Mouse (Mus musculus) CH12.LX (cell line): ENCODE measurements around the gene Irf2bp2. TPM values are rescaled to one million over a fixed set of nuclear protein-coding genes. Genes with fewer than 3 reads are reported as not detected.

Source experiments
- DNase-seq: peaks from one replicate; pipeline ENCODE4 v3.0.0-alpha.2; 2013; ENCODE audit errors: extremely low read depth
- H3K27ac ChIP-seq: 2 replicates; pipeline ENCODE4 v1.5.1; 2012; ENCODE audit warnings: low read depth, mild to moderate bottlenecking, control low read depth, moderate library complexity; ENCODE audit not compliant: insufficient read depth
- H3K27me3 ChIP-seq: replicated peaks from 2 replicates; pipeline ENCODE3; 2012; ENCODE audit warnings: inconsistent platforms
- H3K36me3 ChIP-seq, 2 experiments: replicated peaks in 1 of 2; 2 replicates each; pipeline versions ENCODE3 to v1.6.1; 2012; ENCODE audit warnings: inconsistent platforms in 1 of 2, low read length in 1 of 2, mild to moderate bottlenecking in 1 of 2, mixed read lengths in 1 of 2, moderate library complexity in 1 of 2; ENCODE audit not compliant: control insufficient read depth in 1 of 2, insufficient read depth in 1 of 2
- H3K4me1 ChIP-seq, 2 experiments: 2 replicates each; pipeline ENCODE4 v1.6.1; 2012; ENCODE audit warnings: inconsistent platforms in 1 of 2, moderate library complexity in 1 of 2; ENCODE audit not compliant: insufficient read depth in 2 of 2, control insufficient read depth in 1 of 2
- H3K4me2 ChIP-seq: 2 replicates; pipeline ENCODE4 v1.6.1; 2012; ENCODE audit warnings: low read depth, mild to moderate bottlenecking, control low read depth; ENCODE audit not compliant: poor library complexity, insufficient read depth, severe bottlenecking
- H3K4me3 ChIP-seq, 3 experiments: fragments of 150-350 bp in 1 of 3; sonication (generic) in 1 of 3; replicated peaks in 1 of 3; 2 replicates each; pipeline versions ENCODE3 to v1.5.1; 2011 to 2012; ENCODE audit warnings: low read depth in 2 of 3, low read length in 2 of 3, mild to moderate bottlenecking in 2 of 3, moderate library complexity in 2 of 3, control low read depth in 1 of 3, improper control_type of control experiment in 1 of 3, inconsistent platforms in 1 of 3, mixed read lengths in 1 of 3; ENCODE audit not compliant: poor library complexity in 1 of 3
- H3K79me2 ChIP-seq: replicated peaks from 2 replicates; pipeline ENCODE4 v1.6.1; 2012; ENCODE audit warnings: mild to moderate bottlenecking, moderate library complexity; ENCODE audit not compliant: control insufficient read depth, poor library complexity, insufficient read depth, severe bottlenecking; ENCODE audit errors: extremely low read depth
- H3K9ac ChIP-seq: 2 replicates; pipeline ENCODE4 v1.6.1; 2012; ENCODE audit warnings: low read depth, mild to moderate bottlenecking, control low read depth, moderate library complexity; ENCODE audit not compliant: insufficient read depth
- H3K9me3 ChIP-seq: replicated peaks from 2 replicates; pipeline ENCODE3; 2012; ENCODE audit warnings: low read length, inconsistent platforms, mixed read lengths
- CHD1 ChIP-seq: IDR thresholded peaks from 2 replicates; pipeline ENCODE4 v1.6.1; 2012; ENCODE audit warnings: low read depth, low read length, improper control_type of control experiment, inconsistent platforms
- CHD2 ChIP-seq: IDR thresholded peaks from 2 replicates; pipeline ENCODE4 v1.6.1; 2011; ENCODE audit warnings: low read length, improper control_type of control experiment
- CTCF ChIP-seq, 2 experiments: IDR thresholded peaks in 1 of 2; conservative IDR thresholded peaks in 1 of 2; 2 replicates each; pipeline ENCODE4 v1.5.1; 2011 to 2012; ENCODE audit warnings: low read depth in 2 of 2, low read length in 2 of 2, improper control_type of control experiment in 1 of 2, inconsistent platforms in 1 of 2, mild to moderate bottlenecking in 1 of 2, moderate library complexity in 1 of 2
- E2F4 ChIP-seq: IDR thresholded peaks from 2 replicates; pipeline ENCODE4 v1.6.1; 2011; ENCODE audit warnings: low read depth, low read length, improper control_type of control experiment; ENCODE audit not compliant: insufficient replicate concordance
- EP300 ChIP-seq: IDR thresholded peaks from 2 replicates; pipeline ENCODE4 v1.6.1; 2011; ENCODE audit warnings: low read length, improper control_type of control experiment
- ETS1 ChIP-seq: conservative IDR thresholded peaks from 2 replicates; pipeline ENCODE4 v1.6.1; 2012; ENCODE audit warnings: low read depth, mild to moderate bottlenecking, inconsistent platforms, low read length, improper control_type of control experiment, moderate library complexity
- JUND ChIP-seq: conservative IDR thresholded peaks from 2 replicates; pipeline ENCODE4 v1.6.1; 2011; ENCODE audit warnings: low read depth, low read length, improper control_type of control experiment
- MAX ChIP-seq: IDR thresholded peaks from 2 replicates; pipeline ENCODE4 v1.6.1; 2011; ENCODE audit warnings: low read length, improper control_type of control experiment
- MAZ ChIP-seq: IDR thresholded peaks from 2 replicates; pipeline ENCODE4 v1.6.1; 2012; ENCODE audit warnings: low read depth, mild to moderate bottlenecking, inconsistent platforms, low read length, improper control_type of control experiment, moderate library complexity
- MXI1 ChIP-seq: IDR thresholded peaks from 2 replicates; pipeline ENCODE4 v1.6.1; 2011; ENCODE audit warnings: mild to moderate bottlenecking, low read depth, low read length, improper control_type of control experiment
- MYC ChIP-seq: IDR thresholded peaks from 2 replicates; pipeline ENCODE4 v1.6.1; 2011; ENCODE audit warnings: low read depth, mild to moderate bottlenecking, improper control_type of control experiment, low read length
- NELFE ChIP-seq: IDR thresholded peaks from 2 replicates; pipeline ENCODE4 v1.6.1; 2011; ENCODE audit warnings: low read depth, low read length, improper control_type of control experiment
- NRF1 ChIP-seq: IDR thresholded peaks from 2 replicates; pipeline ENCODE4 v1.6.1; 2014; ENCODE audit warnings: low read depth, mild to moderate bottlenecking, inconsistent platforms, low read length, improper control_type of control experiment, moderate library complexity
- RAD21 ChIP-seq: IDR thresholded peaks from 2 replicates; pipeline ENCODE4 v1.6.1; 2011; ENCODE audit warnings: low read depth, mild to moderate bottlenecking, low read length, improper control_type of control experiment, moderate library complexity
- RCOR1 ChIP-seq: conservative IDR thresholded peaks from 2 replicates; pipeline ENCODE4 v1.6.1; 2012; ENCODE audit warnings: low read depth, mild to moderate bottlenecking, inconsistent platforms, low read length, improper control_type of control experiment
- TBP ChIP-seq: conservative IDR thresholded peaks from 2 replicates; pipeline ENCODE4 v1.6.1; 2011; ENCODE audit warnings: low read depth, low read length, improper control_type of control experiment
- UBTF ChIP-seq: IDR thresholded peaks from 2 replicates; pipeline ENCODE4 v1.6.1; 2012; ENCODE audit warnings: low read depth, mild to moderate bottlenecking, inconsistent platforms, low read length, improper control_type of control experiment, moderate library complexity
- USF2 ChIP-seq: conservative IDR thresholded peaks from 2 replicates; pipeline ENCODE4 v1.6.1; 2011; ENCODE audit warnings: low read depth, low read length, improper control_type of control experiment
- ZC3H11A ChIP-seq: IDR thresholded peaks from 2 replicates; pipeline ENCODE4 v1.6.1; 2012; ENCODE audit warnings: low read depth, mild to moderate bottlenecking, inconsistent platforms, low read length, improper control_type of control experiment
- ZKSCAN1 ChIP-seq: IDR thresholded peaks from 2 replicates; pipeline ENCODE4 v1.6.1; 2012; ENCODE audit warnings: low read depth, inconsistent platforms, low read length, improper control_type of control experiment, borderline replicate concordance
- ZNF384 ChIP-seq: IDR thresholded peaks from 2 replicates; pipeline ENCODE4 v1.6.1; 2012; ENCODE audit warnings: low read depth, low read length, improper control_type of control experiment, inconsistent platforms
- dilution Hi-C: fragments of 300-500 bp; cut with MboI; formaldehyde crosslinking; loops from 2 replicates; pipeline ENCODE4 v1.14.3; 2020; ENCODE audit warnings: low sequenced_read_pairs; ENCODE audit not compliant: extremely low pct_unique_long_range_greater_than_20kb, extremely low pct_ligation_motif_present
- in situ Hi-C: fragments of 300-500 bp; cut with MboI; formaldehyde crosslinking; loops from 3 replicates; pipeline ENCODE4 v1.14.3; 2019; ENCODE audit warnings: low sequenced_read_pairs, low pct_ligation_motif_present, low pct_unique_long_range_greater_than_20kb, mixed read lengths
- polyA plus RNA-seq: library from polyadenylated mRNA; unstranded; fragments of >175 nt; gene quantifications from 2 replicates; pipeline ENCODE4 v1.2.1, GENCODE M21; 2012; ENCODE audit warnings: low read depth; ENCODE audit not compliant: insufficient read length
- total RNA-seq, 2 experiments: library from RNA; depleted of rRNA; stranded (reverse); fragments of 300-350 nt in 1 of 2; fragments of >200 nt in 1 of 2; gene quantifications; 2 replicates each; pipeline ENCODE4 v1.2.3; 2012 to 2014

Gene Irf2bp2
- total and polyA plus RNA-seq, 3 experiments, result 19.9 to 31.2 (median 28.6) TPM

DNA sequence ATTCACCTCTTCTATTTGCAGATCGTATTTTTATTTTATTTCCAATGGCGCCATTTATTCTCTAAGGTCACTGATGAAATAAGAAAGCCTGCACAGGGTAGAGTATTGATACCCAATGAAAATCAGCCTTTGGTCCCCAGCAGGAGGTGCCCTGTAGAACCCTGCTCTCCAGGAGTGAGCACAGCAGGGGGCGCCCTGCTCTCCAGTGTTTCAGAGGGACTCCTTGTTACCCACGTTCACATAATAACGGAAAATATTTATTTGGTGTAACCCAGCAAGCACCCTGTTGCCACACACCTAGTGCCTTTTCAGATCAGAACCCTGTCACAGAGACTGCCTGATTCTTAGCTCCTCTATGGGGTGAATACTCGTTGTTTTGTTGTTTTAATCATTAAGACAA, 11.3 kb downstream of the Irf2bp2 start (continued):
- TF ChIP-seq CHD1 (no peak), CTCF (conservative IDR thresholded peaks at IDR 0.05 in 1 of 2, IDR thresholded peaks at IDR 0.05 in 1 of 2; ENCODE audit: low read depth in 2 of 2, low read length in 2 of 2) (peak; percentile 21 to 99; a peak in 2 of 4 replicates), RAD21 (peak; percentile 72), ZC3H11A (peak; percentile 82), MXI1 (no peak), UBTF (no peak), RCOR1 (0 out of 2 replicates have a peak, but pooled peaks have one; percentile 26), ETS1 (0 out of 2 replicates have a peak, but pooled peaks have one; percentile 25), USF2 (no peak), MAX (no peak), JUND (no peak), ZKSCAN1 (no peak)
- TF ChIP-seq, all 38 proteins: peak for 15

DNA sequence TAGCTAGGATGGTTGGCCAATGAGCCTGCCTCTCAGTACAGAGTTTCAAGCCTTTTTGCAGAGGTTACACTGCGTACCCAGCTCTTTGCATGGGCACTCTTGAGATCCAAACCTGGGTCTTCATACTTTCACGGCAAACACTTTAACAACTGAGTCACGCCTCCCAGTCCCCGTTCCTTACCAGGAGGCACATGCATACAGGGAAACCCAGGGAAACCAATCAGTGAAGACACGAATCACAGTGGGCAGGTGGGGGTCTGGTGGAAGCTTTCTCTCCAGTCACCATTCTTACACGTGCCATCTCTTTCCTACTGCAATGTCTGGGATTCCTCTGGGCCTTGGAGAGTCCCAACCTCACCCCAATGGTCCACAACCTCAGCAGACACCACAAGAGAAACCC, 12.1 kb downstream of the Irf2bp2 start:
- TF ChIP-seq CHD2 (no peak), NELFE (no peak), MAZ (no peak), NRF1 (no peak), ZNF384 (no peak), UBTF (no peak), USF2 (no peak), MYC (no peak), EP300 (no peak), E2F4 (no peak), ZKSCAN1 (no peak), TBP (no peak), RCOR1 (no peak)
- TF ChIP-seq, all 38 proteins: peak for 0
- no peak overlapping the region for H3K4me2 ChIP-seq
- dilution Hi-C loops, result no loop called here
- no peak overlapping the region for H3K27ac ChIP-seq
- H3K27me3 ChIP-seq, result no peaks in the 10 kb centered on the region
- peaks cover 13% of the 10 kb centered on the region for H3K79me2 ChIP-seq
- no peak for DNase-seq
- H3K9me3 ChIP-seq, result peaks cover 15% of the 10 kb centered on the region
- in situ Hi-C loops, result loop anchor here (5.0 kb wide), 1 partner anchor 84 kb away; no protein-coding TSS in a partner anchor
- peaks cover 2 to 26% of the 10 kb centered on the region in 2 experiments for H3K36me3 ChIP-seq
- H3K4me3 ChIP-seq, result no peak overlapping the region
- no peak overlapping the region for H3K9ac ChIP-seq
- peaks cover 20 to 51% of the 10 kb centered on the region in 2 experiments for H3K4me1 ChIP-seq
